Comparison of ENCODE assay signal across 36 mouse cellular contexts in genomic region chr5:136721596-136721995, GRCm38 (mm10). TPM values are rescaled to one million over a fixed set of nuclear protein-coding genes. Genes with fewer than 3 reads are reported as not detected.
DNase-seq lines count a peak whose midpoint lies in the region; ATAC-seq and TF ChIP-seq lines count a peak whose summit lies in the region.
"Had no signal": no experiment of that assay in that cellular context is flagged by ENCODE, and none has a peak within 500 bp of the region (broad histone marks: within the 10 kb centered on the region; RNA-seq: fewer than 3 reads in every experiment).

No protein-coding gene starts in this region.

- H3K4me3 ChIP-seq in hindbrain, postnatal 0 days (ENCODE audit: low read length): no peak overlapping the region
- no peak overlapping the region for H3K4me3 ChIP-seq in hindbrain, embryonic 12.5 days
- no peak overlapping the region for H3K4me3 ChIP-seq in midbrain, postnatal 0 days (ENCODE audit: low read depth, low read length)
- H3K4me3 ChIP-seq in midbrain, embryonic 15.5 days: no peak overlapping the region
- H3K4me3 ChIP-seq: embryonic facial prominence, embryonic 12.5 days; hindbrain, embryonic 10.5 days; midbrain, embryonic 10.5 days; myocyte; neural tube, embryonic 12.5 days; stomach, embryonic 15.5 days had no signal

- H3K27ac ChIP-seq in hindbrain, postnatal 0 days: no peak overlapping the region
- no peak overlapping the region for H3K27ac ChIP-seq in hindbrain, embryonic 12.5 days
- no peak overlapping the region for H3K27ac ChIP-seq in midbrain, postnatal 0 days (ENCODE audit: low read depth, low read length)
- H3K27ac ChIP-seq in midbrain, embryonic 15.5 days: no peak overlapping the region
- H3K27ac ChIP-seq: embryonic facial prominence, embryonic 12.5 days; hindbrain, embryonic 10.5 days; kidney, postnatal 0 days; liver, embryonic 14.5 days; midbrain, embryonic 10.5 days; neural tube, embryonic 12.5 days; stomach, embryonic 15.5 days had no signal

- peak; percentile 19 for DNase-seq in hindbrain, postnatal 0 days (ENCODE audit: low spot score)
- peak; percentile 14 for DNase-seq in midbrain, postnatal 0 days (ENCODE audit: low spot score)
- peak; percentile 19 for DNase-seq in layer of hippocampus, adult 9-11 months
- no peak for DNase-seq in kidney, postnatal 14 days
- DNase-seq: adrenal gland, postnatal 10 days; cerebellum, adult 11 months; cerebellum, adult 9-10 months; embryo, embryonic 11 days; heart, postnatal 14 days; kidney, adult 8-10 months; left cerebral cortex, postnatal 4 days; liver; lung, embryonic 14.5 days; right cerebral cortex, postnatal 14 days; thymus, postnatal 14 days had no signal

- no peak for ATAC-seq in hindbrain, postnatal 0 days
- no peak for ATAC-seq in hindbrain, embryonic 12.5 days (ENCODE audit: low FRiP score)
- no peak for ATAC-seq in midbrain, postnatal 0 days (ENCODE audit: low FRiP score)
- ATAC-seq in midbrain, embryonic 15.5 days (replicated peaks): no peak
- ATAC-seq in inflammation-experienced regulatory T-cells, adult 6 months: no peak
- ATAC-seq: forebrain, embryonic 14.5 days; hindbrain, embryonic 16.5 days; intestine, embryonic 16.5 days; midbrain, embryonic 16.5 days; Patski had no signal

- no peaks in the 10 kb centered on the region for H3K27me3 ChIP-seq in hindbrain, postnatal 0 days (ENCODE audit: insufficient read depth, low read length)
- no peaks in the 10 kb centered on the region; the same call in 1 of the 2 replicates for H3K27me3 ChIP-seq in hindbrain, embryonic 12.5 days
- no peaks in the 10 kb centered on the region for H3K27me3 ChIP-seq in midbrain, postnatal 0 days (ENCODE audit: insufficient read depth, low read length)
- no peaks in the 10 kb centered on the region for H3K27me3 ChIP-seq in midbrain, embryonic 15.5 days (replicated peaks)
- H3K27me3 ChIP-seq: embryonic facial prominence, embryonic 12.5 days; neural tube, embryonic 12.5 days; stomach, embryonic 15.5 days had no signal

- no peak overlapping the region for H3K4me2 ChIP-seq in hindbrain, postnatal 0 days (ENCODE audit: low read depth, low read length)
- H3K4me2 ChIP-seq in hindbrain, embryonic 12.5 days (replicated peaks): no peak overlapping the region
- no peak overlapping the region for H3K4me2 ChIP-seq in midbrain, postnatal 0 days (ENCODE audit: low read depth, low read length, poor library complexity, severe bottlenecking)
- no peak overlapping the region for H3K4me2 ChIP-seq in midbrain, embryonic 15.5 days
- H3K4me2 ChIP-seq: embryonic facial prominence, embryonic 12.5 days; lung, embryonic 14.5 days; neural tube, embryonic 12.5 days; stomach, embryonic 15.5 days had no signal

- no peak overlapping the region for H3K9ac ChIP-seq in hindbrain, postnatal 0 days (replicated peaks; ENCODE audit: low read length)
- no peak overlapping the region for H3K9ac ChIP-seq in hindbrain, embryonic 12.5 days
- H3K9ac ChIP-seq in midbrain, postnatal 0 days (replicated peaks; ENCODE audit: low read length, poor library complexity, severe bottlenecking): no peak overlapping the region
- H3K9ac ChIP-seq in midbrain, embryonic 15.5 days: no peak overlapping the region
- H3K9ac ChIP-seq: embryonic facial prominence, embryonic 12.5 days; liver, embryonic 14.5 days; lung, embryonic 14.5 days; neural tube, embryonic 12.5 days; stomach, embryonic 15.5 days had no signal

- H3K4me1 ChIP-seq in hindbrain, postnatal 0 days (ENCODE audit: insufficient read depth, low read length): no peaks in the 10 kb centered on the region
- H3K4me1 ChIP-seq in hindbrain, embryonic 12.5 days: 0 out of 2 replicates have a peak, but pooled peaks cover 5% of the 10 kb centered on the region
- no peaks in the 10 kb centered on the region for H3K4me1 ChIP-seq in midbrain, postnatal 0 days (ENCODE audit: insufficient read depth, low read length)
- peaks cover 4% of the 10 kb centered on the region; the same call in 1 of the 2 replicates for H3K4me1 ChIP-seq in midbrain, embryonic 15.5 days
- H3K4me1 ChIP-seq: hindbrain, embryonic 10.5 days; midbrain, embryonic 10.5 days; stomach, embryonic 15.5 days had no signal

- H3K9me3 ChIP-seq in hindbrain, postnatal 0 days (ENCODE audit: low read length): no peaks in the 10 kb centered on the region
- no peaks in the 10 kb centered on the region for H3K9me3 ChIP-seq in hindbrain, embryonic 12.5 days (replicated peaks)
- H3K9me3 ChIP-seq in midbrain, postnatal 0 days (ENCODE audit: low read length): no peaks in the 10 kb centered on the region
- H3K9me3 ChIP-seq in midbrain, embryonic 15.5 days: no peaks in the 10 kb centered on the region
- H3K9me3 ChIP-seq: embryonic facial prominence, embryonic 12.5 days; midbrain, embryonic 10.5 days; neural tube, embryonic 12.5 days; stomach, embryonic 15.5 days had no signal

- TF ChIP-seq CTCF in hindbrain, postnatal 0 days (IDR thresholded peaks at IDR 0.05; ENCODE audit: low read depth): no peak
- TF ChIP-seq CTCF in midbrain, postnatal 0 days (IDR thresholded peaks at IDR 0.05): no peak

- 74% methylated on average over 5 of the region's 5 CpGs for WGBS in hindbrain, postnatal 0 days
- 83% methylated on average over 5 of the region's 5 CpGs for whole genome bisulfite sequencing in hindbrain, embryonic 12.5 days
- WGBS in midbrain, postnatal 0 days: 63% methylated on average over 5 of the region's 5 CpGs
- 85% methylated on average over 5 of the region's 5 CpGs for WGBS in midbrain, embryonic 15.5 days

- H3K36me3 ChIP-seq in hindbrain, postnatal 0 days (ENCODE audit: insufficient read depth, low read length): no peaks in the 10 kb centered on the region
- H3K36me3 ChIP-seq in hindbrain, embryonic 12.5 days: no peaks in the 10 kb centered on the region
- no peaks in the 10 kb centered on the region for H3K36me3 ChIP-seq in midbrain, postnatal 0 days (ENCODE audit: insufficient read depth, low read length)
- H3K36me3 ChIP-seq in midbrain, embryonic 15.5 days (replicated peaks): no peaks in the 10 kb centered on the region
- H3K36me3 ChIP-seq: embryonic facial prominence, embryonic 12.5 days; hindbrain, embryonic 10.5 days; midbrain, embryonic 10.5 days; neural tube, embryonic 12.5 days; stomach, embryonic 15.5 days had no signal

RNA-seq across cellular contexts. Expression of gene Myl10, which starts 28.6 kb away (rescaled TPM):
- not detected in 2 replicates for total RNA-seq in hindbrain, postnatal 0 days (2014; rRNA removed)
- not detected in 2 replicates for polyA plus RNA-seq in hindbrain, postnatal 0 days (2015; fragmentation: Nextera tagmentation; extraction: Ambion mirVana)
- not detected in 2 replicates for polyA plus RNA-seq in hindbrain, embryonic 12.5 days (2016; fragmentation: Nextera tagmentation; extraction: Ambion mirVana)
- total RNA-seq in midbrain, postnatal 0 days (2014; rRNA removed): not detected in 2 replicates
- not detected in 2 replicates for polyA plus RNA-seq in midbrain, postnatal 0 days (2015; fragmentation: Nextera tagmentation; extraction: Ambion mirVana)
- not detected in 2 replicates for polyA plus RNA-seq in midbrain, embryonic 15.5 days (2015; fragmentation: Nextera tagmentation; extraction: Ambion mirVana)
- 1 to 10 TPM in 1 of 3 experiments, not detected in 2; 1.4 TPM for polyA plus RNA-seq in inflammation-experienced regulatory T-cells, adult 6 months (2017; shearing (Covaris generic))
- total RNA-seq: adrenal gland, postnatal 10 days; granulocyte monocyte progenitor cell, adult 5-6 weeks; heart, postnatal 14 days; layer of hippocampus, adult 18-20 months; left cerebral cortex, adult 8-10 months; left cerebral cortex, postnatal 4 days had no signal
- polyA plus RNA-seq: embryonic facial prominence, embryonic 12.5 days; forebrain, embryonic 14.5 days; heart, embryonic 14.5 days; hindbrain, embryonic 10.5 days; hindbrain, embryonic 16.5 days; intestine, embryonic 16.5 days; kidney, postnatal 0 days; liver, embryonic 14.5 days; lung, embryonic 14.5 days; midbrain, embryonic 10.5 days; midbrain, embryonic 16.5 days; neural tube, embryonic 12.5 days; Patski; urinary bladder, adult 2 months had no signal
